Mouse (Mus musculus) testis, adult 2 months (tissue): ENCODE results near the gene Ccdc12.

Source experiments
- CTCF ChIP-seq: fragments of 200-500 bp; IDR thresholded peaks from 2 replicates; pipeline ENCODE4 v1.5.1; 2012; ENCODE audit warnings: low read depth, mild to moderate bottlenecking, inconsistent platforms, low read length, moderate library complexity; ENCODE audit not compliant: control insufficient read depth, insufficient read depth, insufficient replicate concordance
- POLR2A ChIP-seq: fragments of 200-500 bp; IDR thresholded peaks from 2 replicates; pipeline ENCODE4 v1.6.1; 2012; ENCODE audit warnings: low read depth, mild to moderate bottlenecking, inconsistent platforms, low read length, moderate library complexity; ENCODE audit not compliant: control insufficient read depth

DNA sequence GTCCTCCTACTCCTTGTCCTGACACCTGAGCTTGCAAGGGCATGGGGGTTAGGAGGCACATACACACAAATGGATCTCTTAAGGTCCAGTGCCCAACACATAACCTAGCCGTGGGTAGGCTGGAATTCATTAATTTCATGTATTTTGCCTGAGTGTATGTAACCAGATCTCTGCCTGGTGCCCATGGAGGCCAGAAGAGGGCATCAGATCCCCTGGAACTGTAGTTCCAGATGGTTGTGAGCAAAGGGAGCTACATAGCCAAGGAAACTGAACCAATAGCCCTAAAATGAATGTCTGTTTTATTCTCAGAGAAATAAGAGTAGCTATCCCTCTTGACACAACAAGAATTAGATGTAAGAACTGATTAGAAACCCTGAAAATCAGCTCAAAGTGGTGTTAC, 59.1 kb downstream of the Ccdc12 start:
- no peak for TF ChIP-seq CTCF
- no peak for TF ChIP-seq POLR2A
